Mouse (Mus musculus) brain, embryonic 14.5 days (tissue): ENCODE measurements around the gene Lilrb4a.

Source experiments
- CTCF ChIP-seq: fragments of 200-500 bp; IDR thresholded peaks from 2 replicates; pipeline ENCODE4 v1.5.1; 2012; ENCODE audit warnings: inconsistent platforms, mild to moderate bottlenecking, moderate library complexity, borderline replicate concordance; ENCODE audit not compliant: insufficient read depth, insufficient read length; ENCODE audit errors: extremely low read depth
- POLR2A ChIP-seq: fragments of 200-500 bp; IDR thresholded peaks from 2 replicates; pipeline ENCODE4 v1.6.1; 2012; ENCODE audit warnings: mild to moderate bottlenecking, inconsistent platforms, borderline replicate concordance; ENCODE audit not compliant: poor library complexity, insufficient read depth, insufficient read length, severe bottlenecking; ENCODE audit errors: extremely low read depth

- TF ChIP-seq CTCF = no peak
- no peak for TF ChIP-seq POLR2A
These were observed 35.3 kb downstream of the Lilrb4a start for GRCm38 (mm10) chr10:51526090-51526489.
